Mouse (Mus musculus): ENCODE measurements around the gene Phactr1. TPM values are rescaled to one million over a fixed set of nuclear protein-coding genes. Genes with fewer than 3 reads are reported as not detected.

Gene Phactr1
- polyA plus RNA-seq, 1 experiment from 2014 or later: 10.0 TPM

DNA sequence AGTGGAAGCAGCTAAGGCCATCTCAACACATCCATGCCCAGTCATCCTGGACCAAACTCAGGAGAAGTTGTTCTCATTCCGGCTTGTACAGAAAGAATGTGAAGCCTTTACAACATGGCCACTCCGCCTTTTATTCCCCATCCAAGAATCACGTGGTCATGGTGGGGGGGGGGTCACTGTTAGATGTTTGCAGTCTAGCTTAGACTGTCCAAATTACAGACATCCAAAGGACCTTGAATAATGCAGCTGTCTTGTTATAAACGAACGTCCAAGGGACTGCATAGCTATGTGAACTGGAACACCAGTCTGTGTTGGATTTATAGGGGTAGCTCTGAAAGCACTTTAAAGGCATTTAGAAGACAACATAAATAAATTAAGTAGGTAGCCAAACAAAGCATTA is 328.0 kb downstream of the Phactr1 start:
- Histone ChIP-seq H3K9me3 (ENCODE audit: control insufficient read depth, low read length) (no peaks in the 10 kb centered on the region), H3K27ac (ENCODE audit: low read depth) (no peak overlapping the region), H3K36me3 (ENCODE audit: control insufficient read depth, insufficient read depth, low read length) (no peaks in the 10 kb centered on the region), H3K9ac (ENCODE audit: low read length) (no peak overlapping the region), H3K4me3 (ENCODE audit: low read depth, low read length) (no peak overlapping the region), H3K4me2 (ENCODE audit: low read length) (no peak overlapping the region), H3K27me3 (replicated peaks; ENCODE audit: control insufficient read depth, insufficient read depth, low read length) (no peaks in the 10 kb centered on the region), H3K4me1 (replicated peaks; ENCODE audit: control insufficient read depth, insufficient read depth, low read length) (peaks cover 8% of the 10 kb centered on the region)
- DNase-seq (ENCODE audit: low spot score): no peak
- no peak for ATAC-seq (replicated peaks; ENCODE audit: low FRiP score, low TSS enrichment, low read depth)
- 53% methylated on average over 5 of the region's 5 CpGs for WGBS

DNA sequence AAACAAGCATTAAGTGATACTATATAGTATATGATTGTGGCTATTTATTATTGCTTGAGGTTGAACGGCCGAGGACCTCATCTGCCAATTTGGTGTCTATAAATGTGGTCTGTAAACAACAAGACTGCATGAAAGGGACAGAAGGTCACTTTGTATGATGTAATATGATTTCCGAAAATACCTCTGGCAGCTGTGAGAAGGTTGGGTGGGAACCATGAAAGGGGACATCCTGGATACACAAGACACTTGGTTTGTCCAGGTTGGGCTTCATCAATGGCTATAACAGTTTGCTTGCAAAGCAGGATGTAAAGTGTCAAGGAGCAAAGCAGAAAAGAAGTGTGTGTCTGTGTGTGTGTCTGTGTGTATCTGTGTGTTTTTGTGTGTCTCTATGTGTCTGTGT is 329.2 kb downstream of the Phactr1 start:
- 85% methylated on average over 3 of the region's 3 CpGs for WGBS
- Histone ChIP-seq H3K27ac (ENCODE audit: low read depth) (no peak overlapping the region), H3K36me3 (ENCODE audit: control insufficient read depth, insufficient read depth, low read length) (no peaks in the 10 kb centered on the region), H3K4me2 (ENCODE audit: low read length) (no peak overlapping the region), H3K4me3 (ENCODE audit: low read depth, low read length) (no peak overlapping the region), H3K9me3 (ENCODE audit: control insufficient read depth, low read length) (no peaks in the 10 kb centered on the region), H3K4me1 (replicated peaks; ENCODE audit: control insufficient read depth, insufficient read depth, low read length) (peaks cover 8% of the 10 kb centered on the region), H3K9ac (ENCODE audit: low read length) (no peak overlapping the region), H3K27me3 (replicated peaks; ENCODE audit: control insufficient read depth, insufficient read depth, low read length) (no peaks in the 10 kb centered on the region)
- DNase-seq (ENCODE audit: low spot score) (no peak), ATAC-seq (replicated peaks; ENCODE audit: low FRiP score, low TSS enrichment, low read depth) (no peak)

DNA sequence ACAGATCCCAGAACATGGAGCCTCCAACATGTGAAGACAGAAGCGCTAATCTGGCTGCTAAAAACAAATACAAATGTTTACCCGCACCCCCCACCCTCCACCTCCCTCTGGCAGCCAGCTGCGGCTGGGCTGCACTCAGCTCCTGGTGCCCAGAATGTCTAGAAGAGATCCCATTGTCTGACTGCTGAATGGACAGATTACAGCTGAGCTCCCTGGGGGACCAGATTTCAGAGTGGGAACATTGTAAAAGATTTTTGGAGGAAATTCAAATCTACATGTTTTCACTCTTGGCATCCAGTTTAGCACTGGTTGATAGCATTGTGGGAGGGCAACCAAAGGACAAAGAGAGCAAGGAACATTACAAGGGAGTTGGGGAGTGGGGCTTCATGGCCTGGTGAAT is 331.1 kb downstream of the Phactr1 start:
- Histone ChIP-seq H3K4me2 (ENCODE audit: low read length) (no peak overlapping the region), H3K27me3 (replicated peaks; ENCODE audit: control insufficient read depth, insufficient read depth, low read length) (no peaks in the 10 kb centered on the region), H3K36me3 (ENCODE audit: control insufficient read depth, insufficient read depth, low read length) (no peaks in the 10 kb centered on the region), H3K9ac (ENCODE audit: low read length) (no peak overlapping the region), H3K27ac (ENCODE audit: low read depth) (no peak overlapping the region), H3K4me3 (ENCODE audit: low read depth, low read length) (no peak overlapping the region), H3K9me3 (ENCODE audit: control insufficient read depth, low read length) (no peaks in the 10 kb centered on the region), H3K4me1 (replicated peaks; ENCODE audit: control insufficient read depth, insufficient read depth, low read length) (0 out of 2 replicates have a peak, but pooled peaks cover 3% of the 10 kb centered on the region)
- ATAC-seq (replicated peaks; ENCODE audit: low FRiP score, low TSS enrichment, low read depth) (no peak), DNase-seq (ENCODE audit: low spot score) (no peak)
- WGBS: 67% methylated on average over 3 of the region's 3 CpGs

DNA sequence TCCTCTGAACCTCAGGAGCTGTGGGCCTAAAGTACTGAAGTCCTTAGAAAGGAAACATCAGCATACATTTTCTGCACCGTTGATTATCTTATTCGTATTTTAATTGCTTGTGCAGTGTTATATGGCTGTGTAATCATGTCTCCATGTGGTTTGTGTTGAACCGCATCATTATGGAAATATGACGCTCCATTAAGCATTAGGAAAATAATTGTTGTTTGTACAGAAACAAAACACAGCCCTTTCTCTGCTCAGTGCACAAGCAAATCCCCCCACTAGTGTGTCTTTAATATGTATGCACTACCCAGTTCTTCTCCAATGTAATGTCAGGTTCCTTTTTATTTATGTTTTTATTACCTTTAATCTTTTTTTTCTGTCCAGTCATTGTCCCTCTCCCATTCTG is 333.6 kb downstream of the Phactr1 start:
- WGBS: 96% methylated on average over 4 of the region's 4 CpGs
- H3K27ac ChIP-seq (ENCODE audit: low read depth): no peak overlapping the region

DNA sequence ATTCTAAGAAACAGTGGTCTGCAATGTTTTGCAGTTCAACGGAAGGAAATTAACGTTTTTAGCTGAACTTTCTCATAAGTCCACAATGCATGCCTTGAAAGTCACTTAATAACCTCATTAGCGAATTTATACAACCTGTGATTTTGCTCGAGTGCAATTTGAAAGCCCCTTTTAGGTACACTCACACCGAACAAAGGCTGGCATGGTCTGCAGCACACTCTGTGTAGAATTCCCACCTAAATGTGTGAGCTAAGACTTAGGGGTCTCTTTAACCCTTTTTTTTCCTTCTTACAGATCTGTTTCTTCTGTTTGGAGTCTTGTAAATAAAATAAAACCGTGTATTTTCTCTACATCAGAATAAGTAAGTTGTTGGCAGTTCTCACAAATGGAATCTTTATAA is 335.3 kb downstream of the Phactr1 start:
- H3K4me1 ChIP-seq (replicated peaks; ENCODE audit: control insufficient read depth, insufficient read depth, low read length): no peaks in the 10 kb centered on the region
- no peaks in the 10 kb centered on the region for H3K9me3 ChIP-seq (ENCODE audit: control insufficient read depth, low read length)
- DNase-seq (ENCODE audit: low spot score) (no peak), ATAC-seq (replicated peaks; ENCODE audit: low FRiP score, low TSS enrichment, low read depth) (no peak)
- H3K4me3 ChIP-seq (ENCODE audit: low read depth, low read length): no peak overlapping the region
- H3K9ac ChIP-seq (ENCODE audit: low read length): no peak overlapping the region
- no peaks in the 10 kb centered on the region for H3K36me3 ChIP-seq (ENCODE audit: control insufficient read depth, insufficient read depth, low read length)
- H3K27ac ChIP-seq (ENCODE audit: low read depth): no peak overlapping the region
- H3K27me3 ChIP-seq (replicated peaks; ENCODE audit: control insufficient read depth, insufficient read depth, low read length): no peaks in the 10 kb centered on the region
- WGBS: 71% methylated on average over 6 of the region's 6 CpGs
- no peak overlapping the region for H3K4me2 ChIP-seq (ENCODE audit: low read length)

More for the DNA sequence above, 333.6 kb downstream of the Phactr1 start:
- Histone ChIP-seq H3K9ac (ENCODE audit: low read length) (no peak overlapping the region), H3K4me1 (replicated peaks; ENCODE audit: control insufficient read depth, insufficient read depth, low read length) (no peaks in the 10 kb centered on the region), H3K4me2 (ENCODE audit: low read length) (no peak overlapping the region), H3K36me3 (ENCODE audit: control insufficient read depth, insufficient read depth, low read length) (no peaks in the 10 kb centered on the region), H3K9me3 (ENCODE audit: control insufficient read depth, low read length) (no peaks in the 10 kb centered on the region), H3K27me3 (replicated peaks; ENCODE audit: control insufficient read depth, insufficient read depth, low read length) (no peaks in the 10 kb centered on the region), H3K4me3 (ENCODE audit: low read depth, low read length) (no peak overlapping the region)
- ATAC-seq (replicated peaks; ENCODE audit: low FRiP score, low TSS enrichment, low read depth) (no peak), DNase-seq (ENCODE audit: low spot score) (no peak)

DNA sequence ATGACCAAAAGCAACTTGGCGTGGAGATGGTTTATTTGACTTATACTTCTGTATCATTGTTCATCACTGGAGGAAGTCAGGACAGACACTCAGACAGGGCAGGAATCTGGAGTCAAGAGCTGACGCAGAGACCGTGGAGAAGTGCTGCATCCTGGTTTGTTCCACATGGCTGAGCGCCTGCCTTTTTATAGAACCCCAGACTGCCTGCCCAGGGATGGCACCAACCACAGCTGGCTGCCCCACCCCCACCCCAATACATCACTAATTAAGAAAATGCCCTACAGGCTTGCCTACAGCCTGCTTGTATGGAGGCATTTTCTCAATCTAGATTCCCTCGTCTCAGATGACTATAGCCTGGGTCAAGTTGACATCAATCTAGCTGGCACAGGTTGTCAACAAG is 338.4 kb downstream of the Phactr1 start:
- WGBS: 73% methylated on average over 5 of the region's 5 CpGs
- Histone ChIP-seq H3K27me3 (replicated peaks; ENCODE audit: control insufficient read depth, insufficient read depth, low read length) (no peaks in the 10 kb centered on the region), H3K36me3 (ENCODE audit: control insufficient read depth, insufficient read depth, low read length) (no peaks in the 10 kb centered on the region), H3K9ac (ENCODE audit: low read length) (no peak overlapping the region), H3K4me1 (replicated peaks; ENCODE audit: control insufficient read depth, insufficient read depth, low read length) (no peaks in the 10 kb centered on the region), H3K9me3 (ENCODE audit: control insufficient read depth, low read length) (no peaks in the 10 kb centered on the region), H3K27ac (ENCODE audit: low read depth) (no peak overlapping the region), H3K4me3 (ENCODE audit: low read depth, low read length) (no peak overlapping the region), H3K4me2 (ENCODE audit: low read length) (no peak overlapping the region)
- ATAC-seq (replicated peaks; ENCODE audit: low FRiP score, low TSS enrichment, low read depth): no peak
- no peak for DNase-seq (ENCODE audit: low spot score)

DNA sequence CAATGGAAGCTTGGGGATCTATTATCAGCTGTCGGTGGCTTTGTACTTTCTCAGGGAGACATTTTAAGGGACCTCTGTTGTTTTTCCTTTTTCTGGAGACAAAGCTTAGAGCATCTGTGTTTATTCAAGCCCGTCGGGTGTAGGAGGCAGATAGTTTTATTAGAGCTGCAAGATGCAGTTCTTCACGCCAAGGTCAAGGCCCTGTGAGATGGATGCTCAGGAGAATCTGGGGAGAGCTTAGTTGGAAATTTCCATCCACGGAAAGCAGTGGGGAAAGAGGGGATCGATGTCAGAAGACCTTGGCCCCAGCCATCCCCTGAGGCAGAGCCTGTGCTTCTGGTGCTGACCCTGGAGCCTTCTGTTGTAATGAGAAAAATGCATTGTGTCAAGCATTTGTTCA is 340.6 kb downstream of the Phactr1 start:
- no peaks in the 10 kb centered on the region for H3K4me1 ChIP-seq (replicated peaks; ENCODE audit: control insufficient read depth, insufficient read depth, low read length)
- H3K9ac ChIP-seq (ENCODE audit: low read length): no peak overlapping the region
- no peak overlapping the region for H3K27ac ChIP-seq (ENCODE audit: low read depth)
- no peak overlapping the region for H3K4me3 ChIP-seq (ENCODE audit: low read depth, low read length)
- WGBS: 54% methylated on average over 6 of the region's 6 CpGs
- H3K36me3 ChIP-seq (ENCODE audit: control insufficient read depth, insufficient read depth, low read length): no peaks in the 10 kb centered on the region
- no peaks in the 10 kb centered on the region for H3K9me3 ChIP-seq (ENCODE audit: control insufficient read depth, low read length)
- ATAC-seq (replicated peaks; ENCODE audit: low FRiP score, low TSS enrichment, low read depth) (no peak), DNase-seq (ENCODE audit: low spot score) (no peak)
- no peak overlapping the region for H3K4me2 ChIP-seq (ENCODE audit: low read length)
- no peaks in the 10 kb centered on the region for H3K27me3 ChIP-seq (replicated peaks; ENCODE audit: control insufficient read depth, insufficient read depth, low read length)

DNA sequence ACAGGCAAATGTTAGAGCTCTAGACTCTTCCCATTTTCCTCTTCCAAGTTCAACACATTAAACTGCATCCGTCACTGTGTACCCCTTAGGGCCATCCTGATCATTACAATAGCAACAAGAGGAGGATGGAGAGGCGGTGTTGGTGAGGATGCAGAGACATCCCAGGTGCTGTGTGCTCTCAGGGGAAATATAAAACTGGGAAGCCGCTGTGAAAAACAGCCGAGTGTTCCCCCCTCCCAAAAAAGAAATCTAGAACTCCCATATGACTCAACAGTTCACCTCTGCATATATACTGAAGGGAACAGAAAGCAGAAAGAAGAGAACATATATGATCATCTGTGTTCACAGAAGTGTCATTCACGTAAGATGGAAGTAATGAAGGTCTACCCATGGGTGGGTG is 342.6 kb downstream of the Phactr1 start:
- Histone ChIP-seq H3K4me2 (ENCODE audit: low read length) (no peak overlapping the region), H3K4me1 (replicated peaks; ENCODE audit: control insufficient read depth, insufficient read depth, low read length) (no peaks in the 10 kb centered on the region), H3K9ac (ENCODE audit: low read length) (no peak overlapping the region), H3K9me3 (ENCODE audit: control insufficient read depth, low read length) (no peaks in the 10 kb centered on the region), H3K27me3 (replicated peaks; ENCODE audit: control insufficient read depth, insufficient read depth, low read length) (no peaks in the 10 kb centered on the region), H3K36me3 (ENCODE audit: control insufficient read depth, insufficient read depth, low read length) (no peaks in the 10 kb centered on the region), H3K4me3 (ENCODE audit: low read depth, low read length) (no peak overlapping the region), H3K27ac (ENCODE audit: low read depth) (no peak overlapping the region)
- ATAC-seq (replicated peaks; ENCODE audit: low FRiP score, low TSS enrichment, low read depth) (no peak), DNase-seq (ENCODE audit: low spot score) (no peak)
- 88% methylated on average over 5 of the region's 5 CpGs for WGBS

DNA sequence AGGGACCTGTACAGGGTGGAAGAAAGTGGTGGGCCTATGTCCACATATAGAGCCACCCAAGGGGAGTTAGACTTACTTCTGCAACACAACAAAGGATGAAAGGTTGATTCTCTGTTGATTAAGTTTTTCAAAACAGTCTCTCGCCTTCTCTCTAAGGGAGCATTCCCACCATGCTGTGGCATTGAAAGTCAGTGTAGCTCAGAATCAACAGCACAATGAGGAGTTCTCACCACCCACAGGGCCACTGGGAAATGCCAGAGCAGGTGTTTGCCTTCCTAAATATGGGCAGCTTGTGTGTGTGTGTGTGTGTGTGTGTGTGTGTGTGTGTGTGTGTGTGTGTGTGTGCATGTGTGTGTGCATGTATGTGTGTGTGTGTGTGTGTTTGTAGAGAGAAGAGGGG is 347.1 kb downstream of the Phactr1 start:
- DNase-seq (ENCODE audit: low spot score): no peak
- Histone ChIP-seq H3K4me1 (replicated peaks; ENCODE audit: control insufficient read depth, insufficient read depth, low read length) (no peaks in the 10 kb centered on the region), H3K36me3 (ENCODE audit: control insufficient read depth, insufficient read depth, low read length) (no peaks in the 10 kb centered on the region), H3K4me3 (ENCODE audit: low read depth, low read length) (no peak overlapping the region), H3K27ac (ENCODE audit: low read depth) (no peak overlapping the region), H3K27me3 (replicated peaks; ENCODE audit: control insufficient read depth, insufficient read depth, low read length) (no peaks in the 10 kb centered on the region), H3K9me3 (ENCODE audit: control insufficient read depth, low read length) (0 out of 2 replicates have a peak, but pooled peaks cover under 1% of the 10 kb centered on the region), H3K9ac (ENCODE audit: low read length) (no peak overlapping the region), H3K4me2 (ENCODE audit: low read length) (no peak overlapping the region)
- 74% methylated on average over 1 of the region's 1 CpGs for WGBS
- no peak for ATAC-seq (replicated peaks; ENCODE audit: low FRiP score, low TSS enrichment, low read depth)
